Mouse (Mus musculus) heart, embryonic 11.5 days (tissue): ENCODE data around the gene Atrnl1. TPM values are rescaled to one million over a fixed set of nuclear protein-coding genes. Genes with fewer than 3 reads are reported as not detected.

Experiments used
- ATAC-seq: fragments of 200-750 bp; cut with Nextera tagmentation; replicated peaks from 2 replicates; pipeline ENCODE4 v1.8.0; 2017; ENCODE audit warnings: moderate library complexity; ENCODE audit not compliant: insufficient number of reproducible peaks, low FRiP score, low TSS enrichment
- H3K27ac ChIP-seq: fragments of 300-500 bp; sonication (generic); 2 replicates; pipeline ENCODE4 v1.5.1; 2014; ENCODE audit warnings: mild to moderate bottlenecking, low read depth, low read length
- H3K27me3 ChIP-seq: fragments of 300-500 bp; sonication (generic); 2 replicates; pipeline ENCODE4 v1.6.1; 2014; ENCODE audit warnings: mild to moderate bottlenecking, low read length, mixed read lengths; ENCODE audit not compliant: control insufficient read depth, insufficient read depth
- H3K36me3 ChIP-seq: fragments of 300-500 bp; sonication (generic); 2 replicates; pipeline ENCODE4 v1.6.1; 2014; ENCODE audit warnings: mild to moderate bottlenecking, low read length, moderate library complexity, mixed read lengths; ENCODE audit not compliant: control insufficient read depth, insufficient read depth
- H3K4me1 ChIP-seq: fragments of 300-500 bp; sonication (generic); 2 replicates; pipeline ENCODE4 v1.6.1; 2014; ENCODE audit warnings: low read length; ENCODE audit not compliant: control insufficient read depth, insufficient read depth
- H3K4me2 ChIP-seq: fragments of 300-500 bp; sonication (generic); 2 replicates; pipeline ENCODE4 v1.6.1; 2014; ENCODE audit warnings: mild to moderate bottlenecking, moderate library complexity
- H3K4me3 ChIP-seq: fragments of 300-500 bp; sonication (generic); 2 replicates; pipeline ENCODE4 v1.5.1; 2014; ENCODE audit warnings: low read depth, low read length
- H3K9ac ChIP-seq: fragments of 300-500 bp; sonication (generic); 2 replicates; pipeline ENCODE4 v1.6.1; 2014; ENCODE audit warnings: mild to moderate bottlenecking, low read depth, low read length, moderate library complexity
- H3K9me3 ChIP-seq: fragments of 300-500 bp; sonication (generic); replicated peaks from 2 replicates; pipeline ENCODE4 v1.6.1; 2016; ENCODE audit warnings: low read length; ENCODE audit not compliant: control insufficient read depth
- WGBS: fragments of 180-500 bp; shearing (Covaris S2); extraction: QIAGEN DNeasy Blood & Tissue Kit; methylation state at CpG from one replicate; pipeline ENCODE4 v1.1.7; 2014; ENCODE audit not compliant: insufficient replicate concordance; 5-methylcytosine and 5-hydroxymethylcytosine counted together
- polyA plus RNA-seq: library from polyadenylated mRNA; unstranded; fragments of >200 nt; fragmentation: Nextera tagmentation; extraction: Ambion mirVana; gene quantifications from 2 replicates; pipeline ENCODE4 v1.2.1, GENCODE M21; 2014

Gene Atrnl1
- polyA plus RNA-seq, 1 experiment from 2014 or later = 4.0 TPM

DNA sequence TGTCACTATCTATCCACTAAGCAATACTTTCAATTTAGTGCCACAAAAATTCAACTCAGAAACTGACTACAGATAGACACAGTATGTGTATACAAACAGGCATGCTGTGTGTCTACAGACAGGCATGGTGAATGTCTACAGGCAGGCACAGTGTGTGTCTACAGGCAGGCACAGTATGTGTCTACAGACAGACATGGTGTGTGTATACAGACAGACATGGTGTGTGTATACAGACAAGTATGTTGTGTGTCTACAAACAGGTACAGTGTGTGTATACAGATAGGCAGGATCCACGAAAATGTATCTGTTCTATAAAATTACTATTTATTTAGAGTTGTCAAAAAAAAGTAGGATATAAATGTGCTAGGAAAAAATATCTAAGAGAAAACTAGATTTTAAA is 477.1 kb downstream of the Atrnl1 start:
- H3K9me3 ChIP-seq = no peaks in the 10 kb centered on the region
- no peaks in the 10 kb centered on the region for H3K4me1 ChIP-seq
- H3K9ac ChIP-seq = no peak overlapping the region
- H3K36me3 ChIP-seq = no peaks in the 10 kb centered on the region
- H3K4me2 ChIP-seq = no peak overlapping the region
- ATAC-seq = no peak
- no peak overlapping the region for H3K27ac ChIP-seq
- WGBS = 70% methylated on average over 1 of the region's 1 CpGs
- no peak overlapping the region for H3K4me3 ChIP-seq
- no peaks in the 10 kb centered on the region for H3K27me3 ChIP-seq

DNA sequence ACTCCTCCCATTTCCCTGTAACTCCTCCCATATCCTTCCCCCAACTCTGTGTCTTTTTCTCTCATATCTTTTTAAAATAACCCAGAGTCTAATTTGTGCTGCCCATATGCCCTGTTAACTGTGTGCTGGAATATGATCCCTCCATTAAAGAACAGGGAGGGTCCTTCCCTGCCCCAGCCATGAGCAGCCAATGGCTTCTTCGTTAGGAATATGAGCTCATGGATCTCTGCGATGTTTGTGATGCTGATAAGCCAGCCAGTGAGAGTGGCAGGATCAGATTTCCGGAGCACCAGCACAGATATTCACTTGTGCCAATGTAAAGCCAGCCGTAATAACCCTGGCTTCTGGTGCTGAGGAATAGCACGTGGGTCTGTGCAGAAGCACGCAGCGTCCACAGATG is 477.6 kb downstream of the Atrnl1 start:
- 44% methylated on average over 7 of the region's 7 CpGs for WGBS
- H3K9ac ChIP-seq = no peak overlapping the region
- H3K4me1 ChIP-seq = no peaks in the 10 kb centered on the region
- no peak overlapping the region for H3K4me2 ChIP-seq
- no peak overlapping the region for H3K27ac ChIP-seq
- no peaks in the 10 kb centered on the region for H3K36me3 ChIP-seq
- no peaks in the 10 kb centered on the region for H3K9me3 ChIP-seq
- no peaks in the 10 kb centered on the region for H3K27me3 ChIP-seq
- H3K4me3 ChIP-seq = no peak overlapping the region
- no peak for ATAC-seq

DNA sequence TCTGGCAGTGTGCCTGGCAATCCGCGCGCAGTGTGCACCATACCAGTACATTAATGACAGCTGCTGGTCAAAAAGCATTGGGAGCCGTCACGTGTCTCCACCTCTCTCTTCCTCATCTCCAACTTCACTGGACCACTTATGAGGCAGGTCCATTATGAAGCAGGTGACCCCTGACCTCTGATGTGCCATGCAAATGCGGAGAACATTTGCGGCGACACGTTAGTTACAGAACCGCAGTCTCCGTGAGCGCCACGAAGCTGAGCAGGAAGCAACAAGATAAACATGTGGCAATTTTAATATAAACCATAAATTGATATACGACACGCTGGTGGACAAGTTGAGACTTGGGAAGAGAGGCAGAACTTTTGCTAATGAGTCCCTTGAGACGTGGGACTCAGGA is 481.1 kb downstream of the Atrnl1 start:
- H3K9me3 ChIP-seq = no peaks in the 10 kb centered on the region
- H3K9ac ChIP-seq = no peak overlapping the region
- 88% methylated on average over 16 of the region's 16 CpGs for WGBS
- no peaks in the 10 kb centered on the region for H3K27me3 ChIP-seq
- H3K36me3 ChIP-seq = no peaks in the 10 kb centered on the region
- H3K4me2 ChIP-seq = no peak overlapping the region
- H3K27ac ChIP-seq = no peak overlapping the region
- H3K4me1 ChIP-seq = no peaks in the 10 kb centered on the region
- H3K4me3 ChIP-seq = no peak overlapping the region
- ATAC-seq = no peak

DNA sequence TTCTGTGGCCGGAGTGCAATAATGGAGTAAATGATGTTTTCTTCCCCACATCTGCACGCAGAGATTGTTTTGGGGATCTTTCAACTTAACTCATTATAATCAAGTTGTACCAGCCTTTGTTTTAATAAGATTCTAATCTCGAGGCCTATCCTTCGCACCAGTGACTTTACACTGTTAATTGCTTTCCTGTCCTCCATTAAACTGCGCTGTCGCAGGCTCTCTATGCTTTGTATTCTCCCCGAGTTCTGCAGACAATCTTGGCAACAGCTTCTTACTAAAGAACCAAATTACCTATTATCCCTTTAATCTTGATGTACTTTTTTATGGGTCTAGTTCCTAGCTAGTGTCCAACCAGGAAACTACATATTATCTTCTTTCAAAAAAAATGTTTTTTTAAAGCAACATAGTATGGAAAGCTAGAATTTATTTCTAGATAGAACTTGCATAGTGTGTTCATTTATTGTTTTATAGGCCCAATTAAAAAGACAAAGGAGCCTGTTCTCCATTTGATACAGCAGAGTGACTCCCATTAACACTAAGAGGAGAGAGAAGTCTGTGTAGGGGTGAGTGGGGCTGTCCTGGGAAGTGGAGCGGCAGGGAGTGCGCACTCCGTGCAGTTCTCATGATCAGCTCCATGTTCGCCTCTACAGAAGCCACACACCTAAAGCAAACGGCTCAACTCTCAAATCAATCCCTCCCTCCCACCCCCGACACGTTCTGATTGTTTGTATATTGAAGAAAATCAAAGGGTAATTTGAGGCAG is 484.1 kb downstream of the Atrnl1 start:
- H3K9me3 ChIP-seq = no peaks in the 10 kb centered on the region
- no peak overlapping the region for H3K27ac ChIP-seq
- no peak overlapping the region for H3K4me2 ChIP-seq
- no peaks in the 10 kb centered on the region for H3K36me3 ChIP-seq
- no peaks in the 10 kb centered on the region for H3K27me3 ChIP-seq
- no peaks in the 10 kb centered on the region for H3K4me1 ChIP-seq
- WGBS = 61% methylated on average over 14 of the region's 14 CpGs
- no peak overlapping the region for H3K9ac ChIP-seq
- no peak overlapping the region for H3K4me3 ChIP-seq
- ATAC-seq = no peak

DNA sequence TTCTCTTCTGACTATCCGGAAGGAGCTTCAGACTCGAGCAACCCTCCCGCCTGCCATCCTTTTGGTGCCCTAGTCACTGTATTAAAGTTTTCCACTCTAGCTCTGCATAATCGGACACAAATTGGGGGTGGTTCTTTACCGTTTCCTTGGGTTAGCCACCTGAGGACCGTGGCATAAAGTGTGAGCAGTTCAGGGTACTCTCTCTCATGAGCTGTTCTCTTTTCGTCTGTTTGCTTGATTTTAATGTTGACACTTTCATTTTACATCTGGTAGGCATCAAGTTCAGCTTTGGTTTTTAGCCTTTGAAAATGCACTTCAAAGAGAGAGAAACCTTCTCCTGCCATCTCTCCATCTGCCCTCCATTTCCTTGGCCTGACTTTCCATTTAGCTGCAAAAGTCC is 484.9 kb downstream of the Atrnl1 start:
- no peak for ATAC-seq

DNA sequence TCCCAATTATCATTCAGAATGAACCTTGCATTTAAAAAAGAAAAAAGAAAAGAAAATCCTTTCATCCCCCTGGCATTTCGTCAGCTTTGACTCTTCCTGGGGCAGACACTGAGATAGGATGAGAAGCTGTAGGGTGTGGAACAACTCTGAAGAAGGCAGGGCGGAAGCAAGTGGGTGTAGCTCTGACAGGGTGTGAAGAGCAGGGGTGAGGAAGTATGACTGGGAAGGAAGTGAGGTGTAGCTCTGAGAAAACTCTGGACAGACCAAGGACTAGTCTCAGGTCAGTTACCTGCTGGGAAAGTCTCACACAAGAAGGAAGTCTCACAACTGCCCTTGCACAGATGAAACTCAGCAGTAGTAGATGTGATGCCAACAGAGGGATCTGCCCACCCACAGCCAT is 486.4 kb downstream of the Atrnl1 start:
- WGBS = 70% methylated on average over 2 of the region's 2 CpGs
- Histone ChIP-seq H3K27me3 (no peaks in the 10 kb centered on the region), H3K4me1 (no peaks in the 10 kb centered on the region), H3K4me3 (no peak overlapping the region), H3K27ac (no peak overlapping the region), H3K9ac (no peak overlapping the region), H3K9me3 (no peaks in the 10 kb centered on the region), H3K4me2 (no peak overlapping the region), H3K36me3 (no peaks in the 10 kb centered on the region)
- ATAC-seq = no peak

More for the DNA sequence above, 484.9 kb downstream of the Atrnl1 start:
- Histone ChIP-seq H3K4me3 (no peak overlapping the region), H3K9ac (no peak overlapping the region), H3K36me3 (no peaks in the 10 kb centered on the region), H3K27ac (no peak overlapping the region), H3K4me1 (no peaks in the 10 kb centered on the region), H3K4me2 (no peak overlapping the region), H3K9me3 (no peaks in the 10 kb centered on the region), H3K27me3 (no peaks in the 10 kb centered on the region)
- 67% methylated on average over 7 of the region's 7 CpGs for WGBS

DNA sequence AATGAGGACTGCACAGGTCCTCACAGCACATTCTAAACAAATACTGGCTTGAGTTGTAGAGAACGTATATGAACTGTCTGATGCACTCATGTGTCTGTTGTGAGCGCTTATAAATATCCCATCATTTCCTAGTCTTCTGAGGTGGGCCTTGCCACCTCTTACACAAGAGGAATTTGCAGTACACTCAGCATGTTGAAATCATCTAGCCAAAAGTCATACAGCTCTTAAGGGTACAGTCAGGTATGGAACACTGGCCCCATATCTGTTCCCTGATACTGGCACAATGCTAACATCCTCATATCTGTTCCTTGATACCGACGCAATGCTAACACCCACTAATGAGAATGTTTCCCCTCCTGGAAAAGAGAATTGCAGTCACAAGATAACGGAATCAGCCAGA is 488.7 kb downstream of the Atrnl1 start:
- no peaks in the 10 kb centered on the region for H3K27me3 ChIP-seq
- 74% methylated on average over 5 of the region's 5 CpGs for WGBS
- ATAC-seq = no peak

DNA sequence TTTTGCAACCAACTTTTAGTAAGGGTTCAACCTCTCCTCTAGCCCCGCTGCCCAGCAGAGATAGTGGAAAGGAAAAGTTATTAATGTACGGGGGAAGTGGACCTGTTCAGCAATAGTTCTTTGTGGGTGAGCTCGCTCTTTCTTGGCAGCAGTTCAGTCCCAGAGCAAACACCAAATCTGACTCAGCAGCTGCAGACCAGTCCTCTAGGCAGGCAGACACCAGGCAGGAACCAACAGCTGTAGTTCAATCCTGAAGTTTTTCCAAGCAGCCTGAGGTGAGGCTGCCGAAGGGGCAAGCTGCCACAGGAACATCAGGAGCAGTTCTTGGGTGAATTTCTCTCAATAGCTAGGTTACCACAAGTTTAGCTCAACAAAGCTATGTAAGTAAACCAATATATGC is 489.5 kb downstream of the Atrnl1 start:
- H3K36me3 ChIP-seq = no peaks in the 10 kb centered on the region
- H3K4me1 ChIP-seq = no peaks in the 10 kb centered on the region
- H3K4me2 ChIP-seq = no peak overlapping the region
- no peak overlapping the region for H3K27ac ChIP-seq
- no peak overlapping the region for H3K4me3 ChIP-seq
- ATAC-seq = no peak
- H3K27me3 ChIP-seq = no peaks in the 10 kb centered on the region
- no peak overlapping the region for H3K9ac ChIP-seq
- no peaks in the 10 kb centered on the region for H3K9me3 ChIP-seq
- WGBS = 80% methylated on average over 4 of the region's 4 CpGs

More for the DNA sequence above, 488.7 kb downstream of the Atrnl1 start:
- no peak overlapping the region for H3K4me2 ChIP-seq
- no peak overlapping the region for H3K27ac ChIP-seq
- no peak overlapping the region for H3K9ac ChIP-seq
- H3K4me3 ChIP-seq = no peak overlapping the region
- no peaks in the 10 kb centered on the region for H3K36me3 ChIP-seq
- no peaks in the 10 kb centered on the region for H3K9me3 ChIP-seq
- H3K4me1 ChIP-seq = no peaks in the 10 kb centered on the region

DNA sequence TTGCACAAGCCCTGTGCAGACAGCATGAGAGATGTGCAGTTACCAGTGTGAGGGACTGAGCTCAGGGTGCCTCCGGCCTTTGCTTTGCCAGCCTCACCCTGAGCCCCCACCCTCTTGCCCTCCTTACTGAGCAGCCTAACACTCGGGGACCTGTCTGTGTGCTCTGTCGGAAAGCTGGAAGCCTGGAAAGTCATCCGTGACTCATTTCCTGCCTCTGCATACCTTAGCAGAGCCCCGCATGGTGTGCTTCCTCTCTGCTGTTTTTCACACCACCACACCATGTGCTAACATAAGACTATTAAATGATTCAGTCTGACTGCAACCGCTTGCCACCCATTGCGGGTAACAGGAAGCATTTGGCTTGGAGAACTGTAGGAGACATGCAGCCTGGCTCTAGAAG is 493.7 kb downstream of the Atrnl1 start:
- 51% methylated on average over 7 of the region's 7 CpGs for WGBS
- no peaks in the 10 kb centered on the region for H3K36me3 ChIP-seq
- H3K9me3 ChIP-seq = no peaks in the 10 kb centered on the region
- no peak overlapping the region for H3K27ac ChIP-seq
- no peaks in the 10 kb centered on the region for H3K27me3 ChIP-seq
- no peak overlapping the region for H3K4me2 ChIP-seq
- H3K4me3 ChIP-seq = no peak overlapping the region
- no peak; the same call in 1 of the 2 replicates for ATAC-seq
- no peak overlapping the region for H3K9ac ChIP-seq
- H3K4me1 ChIP-seq = no peaks in the 10 kb centered on the region
